8 mouse cellular contexts compared by ENCODE assay signal in genomic region chr17:46889450-46890084, GRCm38 (mm10). TPM values are rescaled to one million over a fixed set of nuclear protein-coding genes. Genes with fewer than 3 reads are reported as not detected.
A peak's percentile ranks its signal among the peaks of the same experiment; 100 is the strongest.
DNase-seq lines count a peak whose midpoint lies in the region; ATAC-seq and TF ChIP-seq lines count a peak whose summit lies in the region.

No protein-coding gene starts in this region.

- peak; percentile 50; the same call in 1 of the 2 replicates for TF ChIP-seq POLR2A in brain, embryonic 14.5 days (IDR thresholded peaks at IDR 0.05; ENCODE audit: borderline replicate concordance, extremely low read depth, insufficient read depth, insufficient read length, poor library complexity, severe bottlenecking)
- TF ChIP-seq POLR2A in myocyte (IDR thresholded peaks at IDR 0.05; ENCODE audit: insufficient read length, low read depth) = peak; percentile 90

- H3ac ChIP-seq in myocyte (ENCODE audit: control insufficient read depth, insufficient read length) = peak overlapping the region; percentile 69

- peak overlapping the region; percentile 96 for H3K4me2 ChIP-seq in heart, embryonic 11.5 days
- H3K4me2 ChIP-seq in kidney, embryonic 16.5 days (replicated peaks; ENCODE audit: low read depth, low read length) = peak overlapping the region; percentile 95
- peak overlapping the region; percentile 97 for H3K4me2 ChIP-seq in liver, embryonic 11.5 days
- peak overlapping the region; percentile 94 for H3K4me2 ChIP-seq in myocyte (ENCODE audit: low read depth)

- peak overlapping the region; percentile 81 for H3K27ac ChIP-seq in heart, embryonic 11.5 days (ENCODE audit: low read depth, low read length)
- H3K27ac ChIP-seq in kidney, embryonic 16.5 days (ENCODE audit: low read length) = peak overlapping the region; percentile 97
- peak overlapping the region; percentile 93 for H3K27ac ChIP-seq in liver, embryonic 11.5 days (ENCODE audit: low read depth, low read length)

- peak; percentile 50 for ATAC-seq in heart, embryonic 11.5 days (replicated peaks; ENCODE audit: insufficient number of reproducible peaks, low FRiP score, low TSS enrichment)
- ATAC-seq in kidney, embryonic 16.5 days (ENCODE audit: low FRiP score, low TSS enrichment) = peak; percentile 60
- ATAC-seq in liver, embryonic 11.5 days (replicated peaks; ENCODE audit: low FRiP score) = peak; percentile 15

- WGBS in heart, embryonic 11.5 days (ENCODE audit: insufficient replicate concordance) = under 1% methylated on average over 44 of the region's 44 CpGs
- under 1% methylated on average over 44 of the region's 44 CpGs for WGBS in kidney, embryonic 16.5 days
- WGBS in liver, embryonic 11.5 days = under 1% methylated on average over 44 of the region's 44 CpGs

- peaks cover 30% of the 10 kb centered on the region for H3K79me2 ChIP-seq in myocyte (ENCODE audit: control insufficient read depth, insufficient read depth)

- H3K9ac ChIP-seq in heart, embryonic 11.5 days (ENCODE audit: low read depth, low read length) = peak overlapping the region; percentile 77
- H3K9ac ChIP-seq in kidney, embryonic 16.5 days (replicated peaks; ENCODE audit: low read length) = peak overlapping the region; percentile 77
- H3K9ac ChIP-seq in liver, embryonic 11.5 days (ENCODE audit: low read depth, low read length) = peak overlapping the region; percentile 79

- H3K9me3 ChIP-seq in erythroblast, embryonic 14.5 days (ENCODE audit: control insufficient read depth, low read length) = no peaks in the 10 kb centered on the region
- H3K9me3 ChIP-seq in heart, embryonic 11.5 days (replicated peaks; ENCODE audit: control insufficient read depth, low read length) = no peaks in the 10 kb centered on the region
- H3K9me3 ChIP-seq in kidney, embryonic 16.5 days (ENCODE audit: low read length) = no peaks in the 10 kb centered on the region
- H3K9me3 ChIP-seq in liver, embryonic 11.5 days (ENCODE audit: control insufficient read depth, low read length) = no peaks in the 10 kb centered on the region

- peaks cover 15% of the 10 kb centered on the region for H3K36me3 ChIP-seq in erythroblast, embryonic 14.5 days (ENCODE audit: control insufficient read depth)
- H3K36me3 ChIP-seq in heart, embryonic 11.5 days (ENCODE audit: control insufficient read depth, insufficient read depth, low read length) = 0 out of 2 replicates have a peak, but pooled peaks cover 2% of the 10 kb centered on the region
- peaks cover 10% of the 10 kb centered on the region for H3K36me3 ChIP-seq in kidney, embryonic 16.5 days (ENCODE audit: insufficient read depth, low read length)
- peaks cover 7% of the 10 kb centered on the region for H3K36me3 ChIP-seq in liver, embryonic 11.5 days (ENCODE audit: control insufficient read depth, insufficient read depth, low read length)
- no peaks in the 10 kb centered on the region for H3K36me3 ChIP-seq in myocyte (ENCODE audit: control insufficient read depth, insufficient read depth)

- DNase-seq in B cell, adult 2 months = peak; percentile 64 to 69
- DNase-seq in brain, embryonic 14.5 days (ENCODE audit: low read depth) = peak; percentile 90
- DNase-seq in liver, embryonic 11.5 days (ENCODE audit: low spot score) = peak; percentile 76
- peak; percentile 70 to 83 for DNase-seq in spleen, postnatal 4 days (ENCODE audit: low spot score in 2 of 2)

- H3K27me3 ChIP-seq in erythroblast, embryonic 14.5 days (ENCODE audit: control insufficient read depth) = no peaks in the 10 kb centered on the region
- no peaks in the 10 kb centered on the region for H3K27me3 ChIP-seq in heart, embryonic 11.5 days (ENCODE audit: control insufficient read depth, insufficient read depth, low read length)
- H3K27me3 ChIP-seq in kidney, embryonic 16.5 days (ENCODE audit: insufficient read depth, low read length) = no peaks in the 10 kb centered on the region
- no peaks in the 10 kb centered on the region for H3K27me3 ChIP-seq in liver, embryonic 11.5 days (replicated peaks; ENCODE audit: control insufficient read depth, insufficient read depth, low read length)
- no peaks in the 10 kb centered on the region for H3K27me3 ChIP-seq in myocyte (ENCODE audit: control insufficient read depth, insufficient read depth, insufficient read length)

- TF ChIP-seq CTCF in brain, embryonic 14.5 days (IDR thresholded peaks at IDR 0.05; ENCODE audit: borderline replicate concordance, extremely low read depth, insufficient read depth, insufficient read length) = no peak

- peak overlapping the region; percentile 73 for H3K4me3 ChIP-seq in erythroblast, embryonic 14.5 days (replicated peaks)
- H3K4me3 ChIP-seq in heart, embryonic 11.5 days (ENCODE audit: low read depth, low read length) = peak overlapping the region; percentile 57
- H3K4me3 ChIP-seq in kidney, embryonic 16.5 days (ENCODE audit: low read length) = peak overlapping the region; percentile 62
- peak overlapping the region; percentile 94 for H3K4me3 ChIP-seq in liver, embryonic 11.5 days (ENCODE audit: low read depth, low read length)
- peak overlapping the region; percentile 87 for H3K4me3 ChIP-seq in myocyte

- peaks cover 76% of the 10 kb centered on the region for H3K4me1 ChIP-seq in erythroblast, embryonic 14.5 days (ENCODE audit: control insufficient read depth)
- H3K4me1 ChIP-seq in heart, embryonic 11.5 days (ENCODE audit: control insufficient read depth, insufficient read depth, low read length) = peaks cover 36% of the 10 kb centered on the region
- H3K4me1 ChIP-seq in kidney, embryonic 16.5 days (ENCODE audit: insufficient read depth, low read length) = peaks cover 24% of the 10 kb centered on the region
- peaks cover 41% of the 10 kb centered on the region for H3K4me1 ChIP-seq in liver, embryonic 11.5 days (replicated peaks; ENCODE audit: control insufficient read depth, insufficient read depth, low read length)

TF ChIP-seq in myocyte, 11 proteins besides CTCF, POLR2A, EP300 and RAD21:
- TF ChIP-seq MYOD1 (IDR thresholded peaks at IDR 0.05; ENCODE audit: control insufficient read depth in 1 of 3, insufficient read length in 2 of 3, low read depth in 2 of 3) (peak in 1 of 3 experiments; percentile 31), POLR2AphosphoS2 (IDR thresholded peaks at IDR 0.05; ENCODE audit: insufficient read length, low read depth) (peak; percentile 83), CEBPB (IDR thresholded peaks at IDR 0.05; ENCODE audit: insufficient read depth, poor library complexity, severe bottlenecking) (no peak), SRF (IDR thresholded peaks at IDR 0.05; ENCODE audit: control insufficient read depth, insufficient read length, low read depth) (peak; percentile 34)

RNA-seq across cellular contexts. Expression of gene Tbcc, which starts 0.9 kb away (rescaled TPM):
- polyA plus RNA-seq in brain, embryonic 14.5 days (2012; rRNA removed) = 33.7 and 40.8 TPM in 2 replicates
- 2.2 and 2.3 TPM in 2 replicates for polyA plus RNA-seq in erythroblast, embryonic 14.5 days (2012)
- 53.4 and 54.1 TPM in 2 replicates for polyA plus RNA-seq in heart, embryonic 11.5 days (2014; fragmentation: Nextera tagmentation; extraction: Ambion mirVana)
- 49.8 and 54.7 TPM in 2 replicates for polyA plus RNA-seq in kidney, embryonic 16.5 days (2015; fragmentation: Nextera tagmentation; extraction: Ambion mirVana)
- polyA plus RNA-seq in liver, embryonic 11.5 days (2014; fragmentation: Nextera tagmentation; extraction: Ambion mirVana) = 43.5 and 43.7 TPM in 2 replicates
- 46.1 TPM for polyA plus RNA-seq in myocyte (2012; fragmentation: generic; extraction: Trizol)

RNA-seq across cellular contexts. Expression of gene Prph2, which starts 20.7 kb away (rescaled TPM):
- 0.03 TPM in 1 of 2 replicates, not detected in the other for polyA plus RNA-seq in brain, embryonic 14.5 days (2012; rRNA removed)
- polyA plus RNA-seq in erythroblast, embryonic 14.5 days (2012) = not detected in 2 replicates
- polyA plus RNA-seq in heart, embryonic 11.5 days (2014; fragmentation: Nextera tagmentation; extraction: Ambion mirVana) = not detected in 2 replicates
- polyA plus RNA-seq in kidney, embryonic 16.5 days (2015; fragmentation: Nextera tagmentation; extraction: Ambion mirVana) = 0.09 and 0.14 TPM in 2 replicates
- not detected in 2 replicates for polyA plus RNA-seq in liver, embryonic 11.5 days (2014; fragmentation: Nextera tagmentation; extraction: Ambion mirVana)
- not detected for polyA plus RNA-seq in myocyte (2012; fragmentation: generic; extraction: Trizol)

RNA-seq across cellular contexts. Expression of gene Bicral, which starts 31.3 kb away (rescaled TPM):
- polyA plus RNA-seq in brain, embryonic 14.5 days (2012; rRNA removed) = 13.5 and 24.9 TPM in 2 replicates
- 0.30 and 0.33 TPM in 2 replicates for polyA plus RNA-seq in erythroblast, embryonic 14.5 days (2012)
- 4.1 and 4.9 TPM in 2 replicates for polyA plus RNA-seq in heart, embryonic 11.5 days (2014; fragmentation: Nextera tagmentation; extraction: Ambion mirVana)
- polyA plus RNA-seq in kidney, embryonic 16.5 days (2015; fragmentation: Nextera tagmentation; extraction: Ambion mirVana) = 3.2 and 3.6 TPM in 2 replicates
- polyA plus RNA-seq in liver, embryonic 11.5 days (2014; fragmentation: Nextera tagmentation; extraction: Ambion mirVana) = 6.3 and 7.4 TPM in 2 replicates
- polyA plus RNA-seq in myocyte (2012; fragmentation: generic; extraction: Trizol) = 5.1 TPM

Comparison
In these comparisons a context has a peak if more than half of its experiments do, and no peak if none do; other contexts are left out.
1. Peak in every context shown above with its lines: DNase-seq, ATAC-seq, H3K4me3 ChIP-seq and H3K27ac ChIP-seq.
2. RNA of gene Tbcc, which starts 0.9 kb away (polyA plus RNA-seq): 49.8 to 54.7 TPM in kidney, embryonic 16.5 days, 53.4 to 54.1 TPM in heart, embryonic 11.5 days, 46.1 TPM in myocyte (single experiment), 43.5 to 43.7 TPM in liver, embryonic 11.5 days and 33.7 to 40.8 TPM in brain, embryonic 14.5 days; 2.2 to 2.3 TPM in erythroblast, embryonic 14.5 days; every median in the first group is over 10 times any median in the second.